Mouse (Mus musculus): ENCODE data around the gene Noc4l.

GRCm38 (mm10) chr5:110604311-110604710 is 48.9 kb downstream of the Noc4l start:
- TF ChIP-seq GATA1 (IDR thresholded peaks at IDR 0.05; ENCODE audit: borderline replicate concordance, low read length) (no peak), FLI1 (IDR thresholded peaks at IDR 0.05; ENCODE audit: low read length) (no peak)

Data from megakaryocyte, embryonic 14.5 days (primary cell).